Mouse (Mus musculus): Measurements from ENCODE around the gene Erfe. TPM values are rescaled to one million over a fixed set of nuclear protein-coding genes. Genes with fewer than 3 reads are reported as not detected.

The Erfe gene
- total RNA-seq, 4 experiments from 2014 or later, result 0.32 to 2.1 (median 0.63) TPM; not detected in 1

DNA sequence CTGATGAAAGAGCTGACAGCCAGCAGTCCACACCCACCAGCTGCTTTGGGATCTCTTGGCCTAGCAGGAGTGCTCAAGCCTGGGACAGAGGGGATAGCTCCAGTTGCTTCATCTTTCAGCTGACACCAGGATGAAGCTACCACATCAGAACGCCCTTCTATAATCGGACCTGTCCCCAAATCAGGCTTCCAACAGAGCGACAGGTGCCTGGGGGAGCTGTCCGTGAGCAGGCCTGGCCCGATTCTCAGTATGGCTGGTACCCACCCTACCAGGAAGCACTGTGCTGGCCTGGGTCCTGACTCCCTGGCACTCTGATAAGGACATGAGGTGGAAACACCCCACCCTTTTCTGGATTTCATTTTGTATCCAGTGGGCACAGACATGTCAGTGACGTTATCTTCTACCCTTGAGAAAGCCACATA lies 7.2 kb downstream of the Erfe start:
- DNase-seq (ENCODE audit: low spot score in 2 of 2), result no peak

DNA sequence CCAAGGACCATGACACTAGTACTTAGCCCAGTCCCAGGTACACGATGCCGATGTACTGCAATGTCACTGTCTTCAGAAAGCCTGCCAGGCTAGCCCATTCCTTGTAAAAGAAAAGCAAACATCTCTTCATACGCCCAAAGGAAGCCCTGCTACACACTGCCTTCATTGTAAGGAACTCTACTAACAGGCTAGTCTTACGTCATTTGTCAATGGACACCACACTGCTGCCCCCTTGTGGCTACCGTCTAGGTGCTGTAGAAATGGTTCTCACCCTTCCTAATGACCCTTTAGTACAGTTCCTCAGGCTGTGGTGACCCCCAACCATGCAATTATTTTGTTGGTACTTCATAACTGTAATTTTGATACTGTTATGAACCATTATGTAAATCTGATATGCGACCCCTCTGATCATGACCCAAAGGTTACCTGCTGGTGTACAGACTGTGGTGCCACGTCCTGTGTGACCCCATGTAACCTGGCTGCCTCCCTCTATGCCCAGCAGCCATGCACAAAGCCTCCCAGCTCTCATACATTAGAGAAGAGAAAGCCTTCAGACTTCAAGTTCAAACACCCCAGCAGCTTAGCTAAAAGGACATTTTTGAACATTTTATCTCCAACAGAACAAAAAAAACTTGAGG lies 14.3 kb downstream of the Erfe start:
- peak; percentile 57 to 61 for DNase-seq (ENCODE audit: low spot score in 2 of 2)

DNA sequence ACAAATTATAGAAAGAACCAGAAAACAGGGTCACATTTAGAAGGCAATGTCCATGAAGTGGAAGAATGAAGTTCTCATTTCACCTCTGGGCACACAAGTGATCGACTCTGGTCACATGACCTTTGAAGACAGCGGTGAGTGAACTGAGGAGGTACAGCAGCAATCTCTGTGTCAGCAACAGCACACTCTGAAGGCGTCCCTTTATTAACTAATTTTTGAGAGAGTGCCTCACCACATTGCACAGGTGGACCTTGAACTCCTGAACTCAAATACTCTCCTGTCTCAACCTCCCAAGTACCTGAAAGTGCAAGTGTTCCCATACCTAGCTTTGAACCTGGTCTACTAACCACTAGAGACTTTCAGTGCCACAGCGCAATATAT lies 14.9 kb downstream of the Erfe start:
- no peak for DNase-seq (ENCODE audit: low spot score in 2 of 2)

DNA sequence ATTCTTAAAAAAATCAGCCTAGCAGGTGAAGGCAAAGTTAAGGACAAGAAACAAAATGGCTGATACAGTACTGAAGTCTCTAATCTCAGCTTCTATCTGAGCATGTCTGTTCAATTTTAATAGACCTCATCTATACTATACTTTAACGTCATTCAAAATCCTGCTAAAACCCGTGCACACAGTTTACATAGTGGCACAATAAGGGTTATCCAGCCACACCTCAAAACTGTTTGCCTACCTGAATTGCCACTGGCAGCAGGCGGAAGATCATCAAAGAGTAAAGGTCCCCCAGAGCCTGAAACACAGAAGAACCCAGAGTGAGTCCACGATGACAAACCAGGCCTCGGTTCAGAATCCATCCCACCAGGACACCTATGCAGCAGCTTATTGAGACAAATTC lies 24.1 kb downstream of the Erfe start:
- DNase-seq (ENCODE audit: low spot score in 2 of 2), result no peak

DNA sequence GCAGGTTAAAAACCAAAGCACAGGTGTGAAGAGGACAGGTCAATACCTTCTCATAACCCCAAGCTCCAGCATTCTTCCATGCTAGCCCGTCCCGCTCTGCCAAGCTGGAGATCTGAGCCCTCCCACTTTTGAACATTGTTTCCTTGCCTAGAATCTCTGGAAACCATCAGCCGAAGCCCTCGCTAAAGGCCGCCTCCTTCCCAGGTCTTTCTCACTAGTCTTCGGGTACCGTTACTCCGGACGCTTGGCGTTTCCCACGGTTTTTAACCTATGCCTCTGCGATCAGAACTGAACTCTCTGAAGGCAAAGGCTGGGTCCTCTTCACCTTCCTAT lies 31.7 kb downstream of the Erfe start:
- no peak for DNase-seq (ENCODE audit: low spot score in 2 of 2)

DNA sequence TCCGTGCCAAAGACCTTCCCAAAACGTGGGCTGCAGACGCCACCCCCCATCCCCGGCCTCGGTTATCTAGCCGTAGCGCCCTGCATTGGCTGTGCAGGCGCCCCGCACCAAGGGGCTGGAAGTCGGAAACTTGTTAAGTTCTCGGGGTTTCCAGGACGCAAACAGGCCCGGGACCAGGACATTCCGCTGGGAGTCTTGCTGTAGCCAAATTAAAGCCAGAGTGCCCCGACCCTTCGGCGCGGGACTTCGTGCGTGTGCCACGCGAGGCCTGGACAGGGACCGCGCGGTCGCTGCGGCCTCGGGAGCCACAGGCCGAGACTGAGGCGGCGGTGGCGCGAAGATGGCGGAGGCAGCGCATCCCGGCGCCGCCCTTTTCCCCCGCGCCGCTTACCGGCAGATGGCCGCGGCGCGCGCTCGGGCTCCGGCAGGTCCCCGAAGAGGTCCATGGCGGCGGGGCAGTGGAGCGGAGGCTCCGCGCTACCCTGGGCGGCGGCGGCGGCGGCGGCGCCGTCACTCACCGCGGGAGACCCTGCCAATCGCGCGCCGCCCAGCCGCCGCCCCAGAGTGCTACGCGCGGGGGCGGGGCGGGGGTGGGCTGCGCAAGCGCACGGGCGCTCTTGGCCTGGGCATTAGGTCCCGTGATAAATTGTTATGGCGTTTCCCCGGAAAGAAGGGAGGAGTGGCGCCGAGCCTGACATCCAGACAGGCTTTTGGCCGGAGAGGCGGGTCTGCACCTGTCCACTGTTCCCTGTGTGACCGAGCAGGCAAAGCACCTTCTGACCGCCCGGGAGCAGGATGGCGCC lies 32.2 kb downstream of the Erfe start, which contains the start of gene Ilkap:
Ilkap (minus strand) TSS at position 556 of the 803 bp plus-strand sequence.
- DNase-seq (ENCODE audit: low spot score in 2 of 2), result peak; percentile 68 to 73

DNA sequence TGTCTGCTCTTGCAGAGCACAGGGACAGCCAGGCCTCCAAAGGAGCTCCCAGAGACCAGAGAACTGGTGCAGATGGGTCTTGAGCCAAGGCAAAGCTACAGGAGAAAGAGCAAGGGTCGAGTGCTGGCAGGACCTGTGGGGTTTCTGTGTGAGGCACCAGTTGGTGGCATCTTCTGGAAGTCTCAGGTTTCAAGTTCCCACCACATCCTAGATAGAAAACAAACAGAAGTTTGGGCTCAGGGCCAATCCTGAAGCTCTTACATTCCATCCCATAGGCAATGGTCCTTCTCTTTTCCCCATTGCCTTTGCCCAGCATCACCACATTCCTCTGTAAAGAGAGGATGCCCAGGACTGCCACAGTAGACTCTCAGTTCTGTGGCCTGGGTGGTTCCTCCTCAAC lies 38.7 kb downstream of the Erfe start:
- DNase-seq (ENCODE audit: low spot score in 2 of 2), result no peak

DNA sequence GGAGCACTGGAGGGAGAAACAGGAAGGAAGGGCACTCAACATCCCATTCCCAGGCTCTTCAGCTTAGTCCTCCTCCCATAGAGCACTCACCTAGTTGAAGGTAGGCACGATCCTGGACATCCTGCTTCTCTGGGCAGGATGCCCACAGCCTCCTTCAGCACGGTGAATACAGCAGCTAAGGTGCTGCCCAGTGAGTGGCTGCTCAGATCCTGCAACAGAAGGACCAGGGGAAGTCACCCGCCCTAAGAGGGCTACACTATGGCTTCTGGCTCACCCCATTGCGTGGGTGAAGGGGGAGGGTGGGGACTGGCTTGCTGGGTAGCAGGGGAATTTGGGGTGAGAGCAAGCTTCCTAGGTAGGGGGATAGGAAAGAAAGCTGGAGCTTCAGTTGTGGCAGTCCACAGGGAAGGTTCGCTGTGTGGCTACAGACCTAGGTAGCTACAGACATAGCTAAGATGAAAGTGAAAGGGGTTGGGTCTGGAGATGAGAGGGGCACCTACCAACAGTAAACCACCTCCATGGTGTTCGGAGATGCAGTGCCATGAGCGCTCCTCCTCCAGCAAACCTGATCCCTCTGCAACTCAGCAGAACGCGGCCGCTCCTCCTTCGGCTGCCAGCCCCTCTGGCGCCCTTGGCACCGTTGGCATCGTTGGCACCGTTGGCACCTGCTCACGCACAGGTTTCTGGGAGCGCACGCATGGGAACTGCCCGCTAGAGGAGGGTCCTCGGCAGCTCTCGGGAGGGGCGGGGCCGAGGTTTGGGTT lies 39.4 kb downstream of the Erfe start:
- peak; percentile 72 to 83 for DNase-seq (ENCODE audit: low spot score in 2 of 2)

DNA sequence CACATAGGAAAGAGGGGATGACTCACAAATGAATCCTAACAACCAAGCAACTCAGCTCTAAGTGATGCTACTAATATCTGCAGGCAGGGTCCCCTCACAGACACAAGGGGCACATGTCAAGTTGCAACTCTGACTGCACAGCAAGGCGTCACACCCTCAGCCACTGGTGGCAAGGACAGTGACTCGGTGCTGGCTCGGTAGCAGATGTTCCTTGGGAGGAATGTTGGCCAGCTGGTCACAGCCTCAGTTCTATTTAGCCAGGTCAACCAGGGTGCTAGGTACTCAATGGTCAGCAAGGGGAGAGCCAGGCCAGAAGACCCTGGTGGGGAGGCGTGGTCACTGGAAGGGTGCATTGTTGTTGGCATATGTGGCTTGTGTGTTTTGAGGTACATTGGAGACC lies 41.6 kb downstream of the Erfe start:
- no peak for DNase-seq (ENCODE audit: low spot score in 2 of 2)

DNA sequence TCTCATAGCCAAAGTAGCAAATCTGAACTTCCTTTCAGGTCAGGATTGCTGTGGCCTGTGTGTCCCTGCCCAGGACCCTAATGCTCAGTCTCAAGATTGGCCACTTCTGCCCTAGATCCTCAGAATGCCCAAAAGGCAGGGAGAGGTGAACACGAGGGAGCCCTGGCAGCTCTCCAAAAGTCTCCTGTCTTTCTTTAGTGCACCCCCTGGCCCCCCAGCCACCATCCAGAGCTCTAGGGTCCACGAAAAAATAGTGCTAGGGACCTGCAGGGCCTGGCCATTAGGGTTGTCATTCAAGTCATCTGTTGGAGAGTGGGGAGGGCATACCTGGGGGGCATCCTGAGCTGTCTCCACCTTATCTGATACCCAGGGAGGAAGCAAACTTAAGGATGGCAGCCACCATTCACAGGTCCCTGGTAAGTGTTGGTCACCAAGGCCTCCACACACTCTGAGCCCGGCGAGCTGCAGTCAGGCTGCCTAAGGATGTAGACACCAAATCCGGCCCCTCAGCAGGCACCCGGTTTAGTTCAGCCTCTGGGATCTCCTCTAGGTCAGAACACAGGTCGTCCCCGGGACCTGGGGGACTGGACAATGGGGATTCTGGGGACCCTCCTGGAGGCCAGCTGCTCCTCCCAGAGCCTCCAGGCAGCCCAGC lies 45.5 kb downstream of the Erfe start:
- no peak for DNase-seq (ENCODE audit: low spot score in 2 of 2)

DNA sequence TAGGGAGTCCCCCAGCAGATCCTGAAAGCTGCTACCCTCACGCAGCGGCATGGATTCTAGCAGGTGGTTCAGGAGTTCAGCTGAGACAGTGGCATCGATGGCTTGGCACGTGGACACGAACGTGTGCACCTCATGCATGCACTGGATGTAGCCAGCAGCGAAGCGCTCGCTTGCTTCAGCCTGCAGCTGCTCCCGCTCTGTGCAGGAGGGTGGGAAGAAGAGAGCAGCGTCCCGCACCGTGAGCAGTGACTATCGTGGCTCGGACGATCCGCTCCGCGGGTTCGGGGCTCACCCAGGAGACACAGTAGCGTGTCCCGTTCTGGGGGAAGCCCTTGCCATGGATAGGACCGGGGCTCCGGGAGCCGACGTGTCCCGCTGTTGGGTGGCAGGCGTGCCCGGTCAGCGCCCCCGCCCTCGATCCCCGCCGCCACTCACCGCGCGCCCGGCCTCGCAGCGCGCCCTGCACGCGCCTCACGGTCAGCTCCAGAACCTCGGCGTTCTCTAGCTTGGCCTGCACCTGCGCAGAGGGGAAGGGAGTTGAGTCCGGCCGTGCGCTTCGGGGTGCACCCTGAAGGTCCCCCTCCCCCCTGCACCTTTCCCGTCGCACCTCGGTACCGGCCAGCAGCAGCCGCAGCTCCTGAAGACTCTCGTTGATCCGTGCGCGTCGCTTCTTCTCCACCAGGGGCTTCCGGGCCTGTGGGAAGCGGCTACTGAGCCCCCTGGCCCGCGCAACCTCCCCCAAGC lies 46.2 kb downstream of the Erfe start:
- no peak for DNase-seq (ENCODE audit: low spot score in 2 of 2)

DNA sequence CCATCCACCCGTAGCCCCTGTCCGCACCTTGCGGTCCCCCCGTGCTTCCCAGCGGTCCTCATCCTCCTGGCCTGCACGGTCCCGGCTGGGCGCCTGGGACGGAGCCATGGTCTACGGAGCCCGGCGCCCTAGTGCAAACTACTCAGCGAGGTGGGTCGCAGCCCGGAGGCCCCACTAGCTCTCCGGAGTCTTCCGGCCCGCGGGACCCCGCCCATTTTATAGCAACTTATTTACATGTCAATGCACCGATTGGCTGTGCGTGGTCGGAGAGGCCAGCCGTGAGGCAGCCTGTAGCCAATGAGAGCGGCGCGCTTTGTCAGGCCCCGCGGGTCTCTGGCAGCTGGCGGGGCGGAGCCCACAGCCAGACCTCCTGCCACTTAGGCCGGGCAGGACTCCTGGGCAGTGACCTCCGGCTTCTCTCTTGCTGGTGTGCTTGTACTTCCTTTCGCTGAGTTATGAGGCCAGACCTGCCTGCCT lies 46.8 kb downstream of the Erfe start:
- peak; percentile 91 to 94 for DNase-seq (ENCODE audit: low spot score in 2 of 2)

DNA sequence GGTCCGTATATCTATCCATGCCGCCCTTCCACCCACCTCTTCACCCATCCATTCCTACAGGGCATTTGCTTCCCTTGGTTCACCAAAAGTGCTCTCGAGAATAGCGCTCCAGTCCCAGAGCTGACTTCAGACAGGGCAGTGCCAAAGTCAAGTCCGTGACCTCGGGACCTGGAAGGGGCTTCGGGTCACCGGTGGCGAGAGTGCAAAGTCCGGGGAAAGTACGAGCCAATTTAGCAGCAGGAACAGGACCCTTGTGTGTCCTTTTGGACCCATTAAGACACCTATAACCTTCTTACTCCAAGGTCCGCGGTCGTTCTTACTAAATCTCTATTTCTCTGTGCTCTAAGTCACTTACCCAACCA lies 47.3 kb downstream of the Erfe start:
- DNase-seq (ENCODE audit: low spot score in 2 of 2), result no peak

DNA sequence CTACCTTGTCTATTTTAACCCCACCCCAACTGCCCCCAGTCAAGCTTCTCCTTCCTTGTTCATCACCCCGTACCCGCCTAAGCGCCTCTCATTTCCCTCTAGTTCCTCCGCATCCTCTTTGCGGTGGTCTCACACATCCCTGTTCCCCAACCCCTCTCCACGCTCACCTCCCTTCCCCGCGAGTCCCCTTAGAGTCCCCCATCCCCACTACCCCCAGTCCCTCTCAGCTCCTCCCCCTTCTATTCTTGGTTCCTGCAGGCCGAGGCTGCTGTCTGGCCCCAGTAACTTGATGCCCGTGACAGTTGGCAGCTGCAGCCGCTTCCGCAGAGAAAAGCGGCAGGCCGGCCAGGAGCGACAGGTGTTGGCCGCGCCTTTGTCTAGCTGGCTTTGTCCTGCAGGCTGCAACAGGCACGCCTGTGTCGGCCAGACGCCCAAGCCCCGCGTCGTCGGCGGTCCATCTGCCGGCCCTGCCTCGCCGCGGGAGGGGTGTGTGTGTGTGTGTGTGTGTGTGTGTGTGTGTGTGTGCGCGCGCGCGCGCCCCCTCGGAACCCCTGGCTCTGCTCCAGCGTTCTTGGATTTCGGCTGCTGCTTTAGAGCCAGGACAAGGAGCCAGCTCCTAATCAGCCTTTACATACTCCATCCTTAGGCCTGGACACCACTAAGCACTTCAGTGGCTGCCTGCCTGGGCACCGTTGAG lies 47.8 kb downstream of the Erfe start, which contains the start of gene Hes6:
Hes6 (minus strand) TSS at position 141 of the 697 bp plus-strand sequence.
- peak; percentile 63 to 79 for DNase-seq (ENCODE audit: low spot score in 2 of 2)

DNA sequence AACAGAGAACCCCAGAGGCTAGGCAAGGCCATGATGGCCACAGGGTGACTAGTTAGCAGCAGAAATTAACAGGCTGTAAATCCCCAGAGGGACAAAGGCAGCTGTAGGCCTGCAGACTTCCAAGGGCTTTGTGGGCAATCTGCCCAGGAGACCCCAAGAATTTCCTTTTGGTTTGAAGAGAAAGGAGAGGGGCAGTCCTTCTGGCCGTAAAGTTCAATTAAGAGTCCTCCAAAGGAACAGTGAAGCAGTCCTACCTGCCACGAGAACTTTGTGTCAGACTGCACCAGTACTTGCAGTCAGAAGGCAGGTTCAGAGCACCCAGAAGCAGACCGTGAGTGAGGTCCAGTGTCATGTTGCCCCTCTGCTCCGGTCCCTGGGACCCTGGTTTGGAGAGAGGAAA lies 48.7 kb downstream of the Erfe start:
- DNase-seq (ENCODE audit: low spot score in 2 of 2), result no peak

DNA sequence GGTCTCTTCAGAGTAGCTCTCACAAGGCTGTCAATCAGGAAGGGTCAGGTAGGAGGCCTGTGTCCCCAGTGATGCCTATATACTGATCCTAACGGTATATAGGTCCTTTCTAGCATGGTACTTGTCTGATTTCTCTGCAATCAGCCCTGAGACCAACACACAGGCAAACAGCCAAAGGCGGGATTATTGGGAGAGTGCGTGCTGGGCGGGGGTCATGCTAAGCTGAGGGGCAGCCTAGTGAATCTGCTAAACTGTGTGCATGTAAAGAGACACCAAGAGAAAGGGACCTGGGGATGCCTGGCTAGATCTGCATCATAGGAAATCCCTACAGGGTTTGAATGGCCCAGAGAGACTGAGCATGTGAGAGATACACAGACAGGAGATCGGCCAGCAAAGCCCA lies 49.1 kb downstream of the Erfe start:
- DNase-seq (ENCODE audit: low spot score in 2 of 2), result no peak

DNA sequence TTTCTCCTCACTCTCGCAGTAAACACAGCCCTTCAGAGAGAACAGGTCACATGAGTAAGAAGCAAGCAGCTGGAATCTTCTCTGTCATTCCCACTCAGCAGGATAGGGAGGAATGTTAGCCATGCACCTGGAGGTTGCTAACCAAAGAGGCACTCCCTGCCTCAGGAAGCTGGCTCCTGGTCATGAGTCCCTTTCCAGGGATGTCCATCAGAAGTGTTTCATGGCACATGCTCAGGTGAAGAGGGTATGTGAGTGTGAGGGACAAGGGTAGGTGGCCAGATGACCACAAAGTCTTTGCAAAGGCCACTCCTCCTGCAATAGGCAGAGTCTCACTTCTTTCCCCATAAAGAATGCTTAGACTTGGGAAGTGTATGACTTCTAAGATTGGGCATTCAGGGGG lies 51.8 kb downstream of the Erfe start:
- DNase-seq (ENCODE audit: low spot score in 2 of 2), result no peak

DNA sequence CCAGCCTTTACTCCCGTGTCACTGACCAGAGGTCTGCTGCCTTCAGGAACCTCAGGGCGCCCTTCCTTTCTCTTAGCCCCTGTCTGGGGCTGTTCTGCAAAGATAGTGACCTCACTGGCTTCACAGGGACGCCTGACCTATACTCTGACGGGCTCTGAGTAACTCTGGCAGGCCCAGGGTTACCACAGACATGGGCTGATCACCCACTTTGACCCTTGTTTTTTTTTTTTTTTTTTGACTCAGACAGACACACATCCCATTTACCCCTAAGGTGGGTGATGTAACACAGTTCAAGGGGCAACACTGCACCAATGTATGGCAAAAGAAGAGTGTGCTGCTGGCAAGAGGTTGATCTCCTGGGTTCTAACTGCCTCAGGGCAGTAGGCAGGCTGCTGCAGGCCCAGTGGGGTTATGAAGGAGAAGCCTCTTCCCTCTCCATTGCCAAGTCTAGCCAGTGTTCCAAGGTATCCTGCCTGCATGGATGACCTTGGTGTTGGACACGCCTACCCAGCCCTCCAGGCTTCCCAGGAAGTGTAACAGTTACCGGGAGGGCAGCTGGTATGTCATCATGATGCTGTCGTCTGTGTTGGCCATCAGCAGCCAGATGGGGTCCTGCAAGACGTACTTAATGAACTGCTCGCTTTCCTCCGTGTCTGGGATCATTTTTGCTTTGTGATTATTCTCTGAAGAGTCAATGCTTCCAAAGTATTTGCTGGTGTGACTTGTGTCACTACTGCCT lies 53.8 kb downstream of the Erfe start:
- no peak for DNase-seq (ENCODE audit: low spot score in 2 of 2)

DNA sequence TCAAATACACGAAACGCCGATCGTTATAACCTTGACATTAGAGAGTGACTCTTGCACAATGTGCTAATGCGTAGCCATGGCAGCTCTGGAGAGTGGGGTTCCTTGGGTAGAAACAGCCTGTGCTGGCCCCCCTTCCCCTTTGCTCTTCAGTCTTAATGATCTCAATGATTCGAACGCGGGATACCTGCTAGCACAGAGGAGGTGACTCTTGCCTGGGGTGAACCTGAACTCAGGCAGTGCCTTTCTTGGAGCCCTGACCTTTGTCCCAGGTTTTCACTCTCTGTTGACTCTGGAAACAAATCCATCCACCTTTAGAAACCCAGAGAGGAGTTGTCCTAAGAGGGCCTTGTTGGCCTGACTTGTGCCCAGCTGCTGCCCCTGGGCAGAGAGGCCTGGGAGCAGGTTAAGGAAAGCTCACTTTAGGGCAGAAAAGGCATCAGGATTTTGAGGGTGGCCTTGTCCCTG lies 54.4 kb downstream of the Erfe start:
- DNase-seq (ENCODE audit: low spot score in 2 of 2), result no peak
